Mouse (Mus musculus) MEL (cell line): ENCODE measurements around the gene Fam171a2. TPM values are rescaled to one million over a fixed set of nuclear protein-coding genes. Genes with fewer than 3 reads are reported as not detected.

ENCODE experiments used
- DNase-seq: peaks from one replicate; pipeline ENCODE4 v3.0.0; 2011; ENCODE audit warnings: low read depth, low spot score
- H3K27ac ChIP-seq: 2 replicates; pipeline ENCODE4 v1.5.1; 2012; ENCODE audit warnings: low read depth, mild to moderate bottlenecking, control low read depth, low read length, moderate library complexity; ENCODE audit not compliant: control insufficient read depth
- H3K27me3 ChIP-seq, 2 experiments: fragments of 150-350 bp in 1 of 2; sonication (generic) in 1 of 2; 2 replicates each; pipeline ENCODE4 v1.6.1; 2012; ENCODE audit warnings: low read length in 2 of 2, mild to moderate bottlenecking in 2 of 2, improper control_type of control experiment in 1 of 2, moderate library complexity in 1 of 2; ENCODE audit not compliant: insufficient read depth in 2 of 2, control insufficient read depth in 1 of 2
- H3K36me3 ChIP-seq, 2 experiments: 2 replicates each; pipeline ENCODE4 v1.6.1; 2012 to 2014; ENCODE audit warnings: low read length in 2 of 2, improper control_type of control experiment in 1 of 2, inconsistent platforms in 1 of 2, mild to moderate bottlenecking in 1 of 2; ENCODE audit not compliant: insufficient read depth in 2 of 2, control insufficient read depth in 1 of 2
- H3K4me1 ChIP-seq, 2 experiments: fragments of 150-350 bp in 1 of 2; sonication (generic) in 1 of 2; 2 replicates each; pipeline ENCODE4 v1.6.1; 2012; ENCODE audit warnings: low read length in 2 of 2, improper control_type of control experiment in 1 of 2, mild to moderate bottlenecking in 1 of 2; ENCODE audit not compliant: insufficient read depth in 2 of 2, control insufficient read depth in 1 of 2
- H3K4me3 ChIP-seq, 2 experiments: fragments of 150-350 bp in 1 of 2; sonication (generic) in 1 of 2; 2 replicates each; pipeline ENCODE4 v1.5.1; 2012; ENCODE audit warnings: low read depth in 2 of 2, low read length in 2 of 2, mild to moderate bottlenecking in 2 of 2, moderate library complexity in 2 of 2, control low read depth in 1 of 2, improper control_type of control experiment in 1 of 2; ENCODE audit not compliant: control insufficient read depth in 1 of 2, insufficient read depth in 1 of 2
- H3K79me2 ChIP-seq: 2 replicates; pipeline ENCODE4 v1.6.1; 2012; ENCODE audit warnings: mild to moderate bottlenecking, low read length, moderate library complexity; ENCODE audit not compliant: control insufficient read depth, poor library complexity, insufficient read depth
- H3K9ac ChIP-seq: 2 replicates; pipeline ENCODE4 v1.6.1; 2012; ENCODE audit warnings: low read depth, mild to moderate bottlenecking, control low read depth, low read length, moderate library complexity; ENCODE audit not compliant: control insufficient read depth, poor library complexity, severe bottlenecking
- H3K9me3 ChIP-seq: fragments of 150-350 bp; sonication (generic); replicated peaks from 2 replicates; pipeline ENCODE4 v1.6.1; 2012; ENCODE audit warnings: mild to moderate bottlenecking, low read length, improper control_type of control experiment, moderate library complexity; ENCODE audit not compliant: insufficient read depth
- BHLHE40 ChIP-seq: IDR thresholded peaks from 2 replicates; pipeline ENCODE4 v1.6.1; 2012; ENCODE audit warnings: low read depth, mild to moderate bottlenecking, inconsistent platforms, low read length, improper control_type of control experiment, borderline replicate concordance
- CHD1 ChIP-seq: IDR thresholded peaks from 2 replicates; pipeline ENCODE4 v1.6.1; 2012; ENCODE audit warnings: low read depth, mild to moderate bottlenecking, inconsistent platforms, low read length, improper control_type of control experiment
- CHD2 ChIP-seq: IDR thresholded peaks from 2 replicates; pipeline ENCODE4 v1.6.1; 2011; ENCODE audit warnings: low read length, improper control_type of control experiment
- CTCF ChIP-seq, 3 experiments: IDR thresholded peaks in 2 of 3; conservative IDR thresholded peaks in 1 of 3; 2 replicates each; pipeline ENCODE4 v1.5.1; 2011 to 2012; ENCODE audit warnings: low read length in 3 of 3, low read depth in 2 of 3, mild to moderate bottlenecking in 2 of 3, improper control_type of control experiment in 1 of 3, inconsistent platforms in 1 of 3, mixed read lengths in 1 of 3, moderate library complexity in 1 of 3; ENCODE audit not compliant: control insufficient read depth in 1 of 3, insufficient read depth in 1 of 3, poor library complexity in 1 of 3, severe bottlenecking in 1 of 3
- ELF1 ChIP-seq: IDR thresholded peaks from 2 replicates; pipeline ENCODE4 v1.6.1; 2014; ENCODE audit warnings: low read depth, mild to moderate bottlenecking, inconsistent platforms, low read length, improper control_type of control experiment, moderate library complexity
- EP300 ChIP-seq, 2 experiments: IDR thresholded peaks; 2 replicates each; pipeline ENCODE4 v1.6.1; 2011; ENCODE audit warnings: improper control_type of control experiment in 2 of 2, low read length in 2 of 2, low read depth in 1 of 2, mild to moderate bottlenecking in 1 of 2
- ETS1 ChIP-seq: IDR thresholded peaks from 2 replicates; pipeline ENCODE4 v1.6.1; 2012; ENCODE audit warnings: low read depth, mild to moderate bottlenecking, inconsistent platforms, low read length, improper control_type of control experiment, moderate library complexity
- GATA1 ChIP-seq: IDR thresholded peaks from 2 replicates; pipeline ENCODE4 v1.6.1; 2011; ENCODE audit warnings: low read depth, low read length, improper control_type of control experiment
- HCFC1 ChIP-seq: IDR thresholded peaks from 2 replicates; pipeline ENCODE4 v1.6.1; 2012; ENCODE audit warnings: low read depth, mild to moderate bottlenecking, inconsistent platforms, low read length, improper control_type of control experiment, moderate library complexity
- KAT2A ChIP-seq: conservative IDR thresholded peaks from 2 replicates; pipeline ENCODE4 v1.6.1; 2012; ENCODE audit warnings: low read depth, low read length, improper control_type of control experiment, inconsistent platforms
- MAFK ChIP-seq: IDR thresholded peaks from 2 replicates; pipeline ENCODE4 v1.6.1; 2011; ENCODE audit warnings: low read depth, mild to moderate bottlenecking, low read length, improper control_type of control experiment, borderline replicate concordance
- MEF2A ChIP-seq: IDR thresholded peaks from 2 replicates; pipeline ENCODE4 v1.6.1; 2014; ENCODE audit warnings: low read depth, mild to moderate bottlenecking, inconsistent platforms, low read length, improper control_type of control experiment; ENCODE audit not compliant: poor library complexity, insufficient replicate concordance, severe bottlenecking; ENCODE audit errors: extremely low read depth
- MXI1 ChIP-seq: IDR thresholded peaks from 2 replicates; pipeline ENCODE4 v1.6.1; 2011; ENCODE audit warnings: mild to moderate bottlenecking, low read depth, low read length, improper control_type of control experiment
- MYB ChIP-seq: IDR thresholded peaks from 2 replicates; pipeline ENCODE4 v1.6.1; 2011; ENCODE audit warnings: mild to moderate bottlenecking, low read depth, low read length, improper control_type of control experiment
- MYC ChIP-seq: IDR thresholded peaks from 2 replicates; pipeline ENCODE4 v1.6.1; 2011; ENCODE audit warnings: low read depth, mild to moderate bottlenecking, low read length, improper control_type of control experiment, moderate library complexity
- NELFE ChIP-seq: IDR thresholded peaks from 2 replicates; pipeline ENCODE4 v1.6.1; 2011; ENCODE audit warnings: low read depth, low read length, improper control_type of control experiment
- RAD21 ChIP-seq: IDR thresholded peaks from 2 replicates; pipeline ENCODE4 v1.6.1; 2011; ENCODE audit warnings: mild to moderate bottlenecking, low read depth, low read length, improper control_type of control experiment
- RCOR1 ChIP-seq: IDR thresholded peaks from 2 replicates; pipeline ENCODE4 v1.6.1; 2012; ENCODE audit warnings: low read depth, mild to moderate bottlenecking, inconsistent platforms, low read length, improper control_type of control experiment
- SMC3 ChIP-seq: IDR thresholded peaks from 2 replicates; pipeline ENCODE4 v1.6.1; 2011; ENCODE audit warnings: low read depth, low read length, improper control_type of control experiment
- TCF12 ChIP-seq: IDR thresholded peaks from 2 replicates; pipeline ENCODE4 v1.6.1; 2014; ENCODE audit warnings: low read depth, mild to moderate bottlenecking, inconsistent platforms, low read length, improper control_type of control experiment, moderate library complexity
- USF1 ChIP-seq: IDR thresholded peaks from 2 replicates; pipeline ENCODE4 v1.6.1; 2014; ENCODE audit warnings: low read depth, mild to moderate bottlenecking, inconsistent platforms, low read length, improper control_type of control experiment, moderate library complexity
- polyA plus RNA-seq, 2 experiments: library from polyadenylated mRNA; stranded (reverse) in 1 of 2; unstranded in 1 of 2; fragments of >175 nt in 1 of 2; fragments of >200 nt in 1 of 2; gene quantifications; 2 replicates each; pipeline versions ENCODE4 v1.2.1 to v1.2.4; 2012; ENCODE audit warnings: low replicate concordance in 2 of 2, low read depth in 1 of 2; ENCODE audit not compliant: insufficient read length in 2 of 2, insufficient read depth in 1 of 2, missing spikeins in 1 of 2
- total RNA-seq: library from RNA; depleted of rRNA; stranded (reverse); fragments of 300-350 nt; gene quantifications from 2 replicates; pipeline ENCODE4 v1.2.3, GENCODE M21; 2012

Fam171a2 gene
- total and polyA plus RNA-seq, 3 experiments = 2.0 to 8.8 TPM; not detected in 1

DNA sequence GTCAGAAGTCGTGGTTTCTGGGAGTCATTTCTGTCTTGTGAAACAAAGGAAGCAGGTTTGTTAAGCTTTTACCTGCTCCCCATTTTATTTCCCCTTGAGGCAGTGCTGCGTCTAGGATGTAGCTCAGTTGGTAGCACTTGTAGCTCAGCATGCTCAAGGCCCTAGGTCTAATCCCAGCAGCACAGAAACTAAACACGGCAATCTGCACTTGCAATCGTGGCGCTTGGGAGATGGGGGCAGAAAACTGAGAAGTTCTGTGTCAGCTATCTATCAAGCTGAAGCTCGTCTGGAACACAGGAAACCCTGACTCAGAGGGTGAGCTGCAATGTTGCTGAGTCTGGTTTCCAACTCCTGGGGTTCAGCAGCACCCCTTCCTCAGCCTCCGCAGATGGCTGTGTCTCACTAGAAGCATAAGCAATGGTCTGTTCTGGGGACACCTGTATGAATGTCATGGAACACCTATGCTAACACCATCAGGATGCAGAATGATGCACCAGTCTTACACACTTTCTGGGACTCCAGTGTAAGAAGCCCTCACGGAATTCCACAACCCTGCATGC, 18.4 kb downstream of the Fam171a2 start:
- Histone ChIP-seq H3K27ac (peak overlapping the region; percentile 65), H3K9ac (peak overlapping the region; percentile 51), H3K79me2 (peaks cover 2% of the 10 kb centered on the region; the same call in 1 of the 2 replicates), H3K9me3 (no peaks in the 10 kb centered on the region), H3K4me3 (peak overlapping the region; percentile 0 to 12; a peak in 3 of 4 replicates), H3K36me3 (peaks cover 0 to 22% of the 10 kb centered on the region in 2 experiments; a peak in 2 of 4 replicates), H3K4me1 (peaks cover 5 to 32% of the 10 kb centered on the region in 2 experiments), H3K27me3 (no peaks in the 10 kb centered on the region)
- TF ChIP-seq MYB (no peak), TCF12 (0 out of 2 replicates have a peak, but pooled peaks have one; percentile 5), MYC (no peak), MEF2A (0 out of 2 replicates have a peak, but pooled peaks have one; percentile 6), RCOR1 (no peak), KAT2A (no peak), SMC3 (no peak), MAFK (no peak), NELFE (no peak), EP300 (IDR thresholded peaks at IDR 0.05; ENCODE audit: low read depth in 1 of 2, low read length in 2 of 2) (peak; percentile 19 to 21; a peak in 2 of 4 replicates), USF1 (0 out of 2 replicates have a peak, but pooled peaks have one; percentile 26), ELF1 (no peak), BHLHE40 (no peak), GATA1 (0 out of 2 replicates have a peak, but pooled peaks have one; percentile 10), HCFC1 (no peak), CHD2 (no peak), CHD1 (no peak), MXI1 (0 out of 2 replicates have a peak, but pooled peaks have one; percentile 27), RAD21 (no peak), ETS1 (no peak), CTCF (IDR thresholded peaks at IDR 0.05 in 2 of 3, conservative IDR thresholded peaks at IDR 0.05 in 1 of 3; ENCODE audit: control insufficient read depth in 1 of 3, insufficient read depth in 1 of 3, low read depth in 2 of 3, low read length in 3 of 3, poor library complexity in 1 of 3, severe bottlenecking in 1 of 3) (no peak)
- DNase-seq = peak; percentile 78
